Comparison of ENCODE assay signal across 11 mouse cellular contexts in genomic region chr16:57525476-57525875, GRCm38 (mm10).
"Had no signal": no experiment of that assay in that cellular context is flagged by ENCODE, and none has a peak within 500 bp of the region (broad histone marks: within the 10 kb centered on the region; RNA-seq: fewer than 3 reads in every experiment).

No protein-coding gene starts in this region.

- H3K4me1 ChIP-seq: liver, embryonic 13.5 days; midbrain, embryonic 13.5 days; neural tube, embryonic 15.5 days had no signal

- H3K4me3 ChIP-seq: limb, embryonic 12.5 days; liver, embryonic 13.5 days; lung, embryonic 15.5 days; midbrain, embryonic 13.5 days; neural tube, embryonic 15.5 days had no signal

- H3K4me2 ChIP-seq: limb, embryonic 12.5 days; liver, embryonic 13.5 days; lung, embryonic 15.5 days; midbrain, embryonic 13.5 days; neural tube, embryonic 15.5 days had no signal

- H3K9ac ChIP-seq: limb, embryonic 12.5 days; liver, embryonic 13.5 days; liver, postnatal 0 days; lung, embryonic 15.5 days; midbrain, embryonic 13.5 days; neural tube, embryonic 15.5 days had no signal

- H3K9me3 ChIP-seq: limb, embryonic 12.5 days; liver, embryonic 13.5 days; lung, embryonic 15.5 days; midbrain, embryonic 13.5 days; neural tube, embryonic 15.5 days had no signal

- H3K27ac ChIP-seq: limb, embryonic 12.5 days; liver, embryonic 13.5 days; lung, embryonic 15.5 days; midbrain, embryonic 13.5 days; neural tube, embryonic 15.5 days had no signal

- DNase-seq: kidney, postnatal 14 days; layer of hippocampus, postnatal 36 days; liver; liver, embryonic 13.5 days; liver, postnatal 0 days; lung, postnatal 36 days; thymus, postnatal 36 days had no signal

- ATAC-seq: liver, postnatal 0 days; midbrain, embryonic 13.5 days had no signal

- H3K36me3 ChIP-seq: limb, embryonic 12.5 days; liver, embryonic 13.5 days; lung, embryonic 15.5 days; midbrain, embryonic 13.5 days; neural tube, embryonic 15.5 days had no signal

- H3K27me3 ChIP-seq: limb, embryonic 12.5 days; liver, embryonic 13.5 days; lung, embryonic 15.5 days; midbrain, embryonic 13.5 days; neural tube, embryonic 15.5 days had no signal
